ENCODE assay signal across 7 mouse cellular contexts in the genomic region with DNA sequence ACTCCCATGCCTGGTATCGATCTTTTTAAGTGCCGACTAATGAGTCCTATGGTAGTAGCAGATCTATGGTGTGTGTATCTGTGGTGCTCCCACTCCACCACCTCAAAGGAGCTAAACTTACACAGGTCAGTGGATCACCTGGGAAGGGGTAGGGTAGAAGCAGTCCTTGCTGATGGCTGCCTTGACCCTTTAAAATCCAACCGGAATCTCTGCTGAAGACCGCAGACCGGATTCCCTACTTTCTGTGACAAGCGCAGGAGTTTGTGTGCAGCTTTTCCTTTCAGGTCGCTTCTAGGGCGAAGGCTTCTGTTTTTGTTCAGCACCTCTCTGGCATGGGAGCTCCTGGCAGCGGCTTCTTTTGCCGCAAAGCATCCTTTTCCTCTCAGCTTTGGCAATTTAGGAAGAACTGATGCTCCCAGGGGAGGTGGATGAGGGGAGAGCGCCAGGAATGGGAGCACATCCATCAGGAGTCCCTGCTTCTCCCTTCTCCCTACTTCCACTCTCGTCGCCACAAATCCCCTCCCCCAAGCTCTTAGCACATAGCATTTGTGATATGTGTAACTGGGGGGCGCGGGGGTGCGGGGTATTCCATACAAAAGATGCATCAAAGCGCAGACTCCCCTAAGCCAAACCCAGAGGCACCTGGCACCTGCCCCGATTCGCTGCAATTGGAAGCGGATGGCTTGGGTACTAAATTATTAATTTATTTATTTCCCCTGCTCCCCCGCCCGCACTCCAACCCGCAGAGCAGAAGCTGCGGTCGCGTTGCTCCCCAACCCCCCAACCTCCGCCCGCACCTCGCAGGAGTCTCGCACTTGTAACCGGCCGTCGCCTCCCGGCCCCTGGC. TPM values are rescaled to one million over a fixed set of nuclear protein-coding genes. Genes with fewer than 3 reads are reported as not detected.
A peak's percentile ranks its signal among the peaks of the same experiment; 100 is the strongest.
DNase-seq lines count a peak whose midpoint lies in the region; ATAC-seq and TF ChIP-seq lines count a peak whose summit lies in the region.

No protein-coding gene starts in this region.

- 2% methylated on average over 34 of the region's 34 CpGs for WGBS in embryonic facial prominence, embryonic 13.5 days
- 3% methylated on average over 29 of the region's 34 CpGs for WGBS in intestine, embryonic 16.5 days
- 4% methylated on average over 33 of the region's 34 CpGs for WGBS in liver, embryonic 14.5 days (ENCODE audit: insufficient replicate concordance)

- no peak for TF ChIP-seq EP300 in liver, embryonic 14.5 days (IDR thresholded peaks at IDR 0.05; ENCODE audit: low read depth)

- H3K4me2 ChIP-seq in embryonic facial prominence, embryonic 13.5 days = peak overlapping the region; percentile 99
- H3K4me2 ChIP-seq in intestine, embryonic 16.5 days (ENCODE audit: low read depth, low read length) = peak overlapping the region; percentile 97
- peak overlapping the region; percentile 50 for H3K4me2 ChIP-seq in liver, embryonic 14.5 days (ENCODE audit: low read depth)

- DNase-seq in ES-E14 (ENCODE audit: low read depth, low spot score) = no peak
- DNase-seq in liver, embryonic 14.5 days (ENCODE audit: low read depth in 3 of 3, low spot score in 3 of 3) = no peak
- DNase-seq in right cerebral cortex, postnatal 4 days = peak; percentile 73
- DNase-seq in adrenal gland, adult 8-10 months = no peak

- H3K9ac ChIP-seq in ES-E14 (ENCODE audit: insufficient read depth, low read depth, low read length, poor library complexity, severe bottlenecking) = no peak overlapping the region
- H3K9ac ChIP-seq in embryonic facial prominence, embryonic 13.5 days = peak overlapping the region; percentile 73
- H3K9ac ChIP-seq in intestine, embryonic 16.5 days (ENCODE audit: low read depth, low read length) = peak overlapping the region; percentile 60; the same call in 1 of the 2 replicates
- no peak overlapping the region for H3K9ac ChIP-seq in liver, embryonic 14.5 days (replicated peaks)

- no peak for ATAC-seq in embryonic facial prominence, embryonic 13.5 days (ENCODE audit: insufficient number of reproducible peaks, insufficient read depth, low FRiP score, low TSS enrichment, low read depth)
- 0 out of 2 replicates have a peak, but pooled peaks have one; percentile 11 for ATAC-seq in intestine, embryonic 16.5 days
- no peak for ATAC-seq in liver, embryonic 14.5 days (ENCODE audit: insufficient read depth)

- TF ChIP-seq CTCF in E14TG2a.4 (conservative IDR thresholded peaks at IDR 0.05; ENCODE audit: low read length) = no peak
- TF ChIP-seq CTCF in liver, embryonic 14.5 days (IDR thresholded peaks at IDR 0.05; ENCODE audit: low read depth) = no peak

- H3K27me3 ChIP-seq in E14TG2a.4 (ENCODE audit: insufficient read depth, low read length) = peaks cover 33% of the 10 kb centered on the region
- H3K27me3 ChIP-seq in embryonic facial prominence, embryonic 13.5 days = peaks cover 54% of the 10 kb centered on the region
- H3K27me3 ChIP-seq in intestine, embryonic 16.5 days (replicated peaks; ENCODE audit: control insufficient read depth, insufficient read depth, low read length) = peaks cover 19% of the 10 kb centered on the region
- H3K27me3 ChIP-seq in liver, embryonic 14.5 days (ENCODE audit: control insufficient read depth, insufficient read depth, low read length) = peaks cover 30% of the 10 kb centered on the region

- H3K36me3 ChIP-seq in E14TG2a.4 (ENCODE audit: insufficient read depth, low read length) (no peaks in the 10 kb centered on the region), ES-E14 (ENCODE audit: control insufficient read depth, insufficient read depth, low read length, poor library complexity, severe bottlenecking) (no peaks in the 10 kb centered on the region)
- H3K36me3 ChIP-seq in embryonic facial prominence, embryonic 13.5 days = no peaks in the 10 kb centered on the region
- H3K36me3 ChIP-seq in intestine, embryonic 16.5 days (ENCODE audit: control insufficient read depth, insufficient read depth, low read length) = no peaks in the 10 kb centered on the region
- H3K36me3 ChIP-seq in liver, embryonic 14.5 days (replicated peaks; ENCODE audit: control insufficient read depth, insufficient read depth, low read depth) = no peaks in the 10 kb centered on the region

- H3K9me3 ChIP-seq in E14TG2a.4 (ENCODE audit: low read length) = no peaks in the 10 kb centered on the region
- no peaks in the 10 kb centered on the region for H3K9me3 ChIP-seq in ES-E14 (ENCODE audit: control insufficient read depth, insufficient read depth, low read depth, low read length)
- no peaks in the 10 kb centered on the region for H3K9me3 ChIP-seq in embryonic facial prominence, embryonic 13.5 days
- H3K9me3 ChIP-seq in intestine, embryonic 16.5 days (ENCODE audit: control insufficient read depth, low read length) = no peaks in the 10 kb centered on the region
- H3K9me3 ChIP-seq in liver, embryonic 14.5 days (ENCODE audit: control insufficient read depth, low read length) = no peaks in the 10 kb centered on the region

- H3K27ac ChIP-seq in ES-E14 (ENCODE audit: insufficient read depth, low read depth, low read length, poor library complexity, severe bottlenecking) = no peak overlapping the region
- H3K27ac ChIP-seq in embryonic facial prominence, embryonic 13.5 days = no peak overlapping the region
- no peak overlapping the region for H3K27ac ChIP-seq in intestine, embryonic 16.5 days (ENCODE audit: low read length)
- no peak overlapping the region for H3K27ac ChIP-seq in liver, embryonic 14.5 days

- H3K4me1 ChIP-seq in E14TG2a.4 (replicated peaks; ENCODE audit: low read depth, low read length) (peaks cover 12% of the 10 kb centered on the region), ES-E14 (ENCODE audit: control insufficient read depth in 2 of 2, insufficient read depth in 2 of 2, low read length in 2 of 2, poor library complexity in 1 of 2) (no peaks in the 10 kb centered on the region)
- H3K4me1 ChIP-seq in embryonic facial prominence, embryonic 13.5 days = 0 out of 2 replicates have a peak, but pooled peaks cover 10% of the 10 kb centered on the region
- no peaks in the 10 kb centered on the region for H3K4me1 ChIP-seq in intestine, embryonic 16.5 days (ENCODE audit: control insufficient read depth, insufficient read depth, low read length)
- no peaks in the 10 kb centered on the region for H3K4me1 ChIP-seq in liver, embryonic 14.5 days (replicated peaks; ENCODE audit: control insufficient read depth in 2 of 2, insufficient read depth in 2 of 2, low read length in 1 of 2)

- in situ Hi-C loops in ES-E14 (cut with MboI; ENCODE audit: low sequenced_read_pairs in 2 of 2, unreplicated experiment in 2 of 2) = no loop called here

- H3K4me3 ChIP-seq in E14TG2a.4 (replicated peaks; ENCODE audit: low read length) = peak overlapping the region; percentile 76
- H3K4me3 ChIP-seq in ES-E14 (ENCODE audit: insufficient read depth in 1 of 2, low read depth in 1 of 2, low read length in 2 of 2, poor library complexity in 1 of 2, severe bottlenecking in 1 of 2) = peak overlapping the region; percentile 52 to 70
- H3K4me3 ChIP-seq in embryonic facial prominence, embryonic 13.5 days = peak overlapping the region; percentile 68
- H3K4me3 ChIP-seq in intestine, embryonic 16.5 days (ENCODE audit: low read length) = peak overlapping the region; percentile 64
- H3K4me3 ChIP-seq in liver, embryonic 14.5 days (ENCODE audit: insufficient read depth in 1 of 2, low read depth in 2 of 2, low read length in 2 of 2) = peak overlapping the region; percentile 21 to 45; a peak in 3 of 4 replicates

TF ChIP-seq in ES-E14, 5 proteins besides CTCF, POLR2A, EP300 and RAD21:
- TF ChIP-seq ZNF384 (IDR thresholded peaks at IDR 0.05; ENCODE audit: low read depth, low read length) = no peak
- no peak for TF ChIP-seq MAFK (IDR thresholded peaks at IDR 0.05; ENCODE audit: insufficient read depth, low read depth, low read length)
- TF ChIP-seq ZC3H11A (IDR thresholded peaks at IDR 0.05; ENCODE audit: borderline replicate concordance, low read depth, low read length) = no peak
- TF ChIP-seq HCFC1 (IDR thresholded peaks at IDR 0.05; ENCODE audit: borderline replicate concordance, insufficient read depth, low read length) = no peak
- no peak for TF ChIP-seq CHD2 (IDR thresholded peaks at IDR 0.05; ENCODE audit: low read depth, low read length)

RNA-seq across cellular contexts. Expression of gene Zfp804a, which starts 0.5 kb away (rescaled TPM):
- 0.09 TPM in 1 of 2 replicates, not detected in the other for total RNA-seq in ES-E14 (2012; rRNA removed)
- 0.39 and 0.66 TPM in 2 replicates for polyA plus RNA-seq in embryonic facial prominence, embryonic 13.5 days (2015; fragmentation: Nextera tagmentation; extraction: Ambion mirVana)
- 1.7 and 1.8 TPM in 2 replicates for polyA plus RNA-seq in intestine, embryonic 16.5 days (2015; fragmentation: Nextera tagmentation; extraction: Ambion mirVana)
- polyA plus RNA-seq in liver, embryonic 14.5 days (2012; rRNA removed) = 0.02 and 0.03 TPM in 2 replicates
- not detected in 2 replicates for polyA plus RNA-seq in liver, embryonic 14.5 days (2014; fragmentation: Nextera tagmentation; extraction: Ambion mirVana)
- under 1 TPM; 0.40 to 0.59 (median 0.57) TPM for total RNA-seq in adrenal gland, adult 8-10 months (2022)

Comparison
In these comparisons a context has a peak if more than half of its experiments do, and no peak if none do; other contexts are left out.
1. H3K9ac ChIP-seq: peak in embryonic facial prominence, embryonic 13.5 days (single experiment) and intestine, embryonic 16.5 days (single experiment); none in ES-E14 (single experiment) and liver, embryonic 14.5 days (single experiment).
2. Peak in every context shown above with its lines, with median percentiles within 50 percentile points of each other: H3K4me3 ChIP-seq and H3K4me2 ChIP-seq.